Mouse (Mus musculus) heart, adult 2 months (tissue): ENCODE measurements around the gene Palld.

Experiments used
- CTCF ChIP-seq: fragments of 200-600 bp; IDR thresholded peaks from 2 replicates; pipeline ENCODE4 v1.8.1; 2022; ENCODE audit warnings: antibody characterized with exemption, mild to moderate bottlenecking, moderate library complexity
- EP300 ChIP-seq: fragments of 200-500 bp; IDR thresholded peaks from 2 replicates; pipeline ENCODE4 v1.6.1; 2011; ENCODE audit warnings: low read depth, low read length, control low read depth; ENCODE audit not compliant: insufficient read depth
- POLR2A ChIP-seq: fragments of 200-500 bp; IDR thresholded peaks from 2 replicates; pipeline ENCODE4 v1.6.1; 2011; ENCODE audit warnings: mild to moderate bottlenecking, low read depth, low read length, control low read depth; ENCODE audit not compliant: insufficient read depth

DNA sequence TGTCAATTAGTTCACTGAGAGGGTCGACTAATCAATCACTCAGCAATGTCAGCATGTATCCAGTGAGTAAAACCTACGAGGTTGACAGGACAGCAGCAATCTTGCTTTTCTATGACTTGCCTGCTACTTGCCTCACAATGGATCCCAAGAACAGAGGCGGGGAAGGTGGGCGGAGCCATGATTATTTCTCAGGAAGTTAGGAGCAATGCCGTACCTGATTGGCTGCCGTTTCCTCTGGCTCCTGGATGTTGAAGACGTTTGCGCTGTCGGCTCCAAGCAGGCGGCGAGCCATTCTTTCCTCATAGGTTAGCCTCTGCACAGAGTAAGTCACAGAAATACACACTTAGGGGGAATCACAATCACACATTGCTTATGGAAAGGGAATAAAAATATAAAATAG, 367.0 kb downstream of the Palld start:
- TF ChIP-seq CTCF (no peak), POLR2A (no peak), EP300 (no peak)
